Mouse (Mus musculus) midbrain, embryonic 16.5 days (tissue): ENCODE measurements at regions not wholly inside any gene's neighbourhood (a gene's known extent, or its start where the extent isn't known, plus 50 kb on each side); places are given as distances from the start of the nearest gene placed in this dataset.
A peak's percentile ranks its signal among the peaks of the same experiment; 100 is the strongest.

Source experiments
- ATAC-seq: fragments of 200-750 bp; cut with Nextera tagmentation; 2 replicates; pipeline ENCODE4 v1.8.0; 2017; ENCODE audit warnings: moderate TSS enrichment
- H3K27ac ChIP-seq: fragments of 300-500 bp; sonication (generic); 2 replicates; pipeline ENCODE4 v1.5.1; 2014; ENCODE audit warnings: mild to moderate bottlenecking, low read length, mixed read lengths
- H3K27me3 ChIP-seq: fragments of 300-500 bp; sonication (generic); 2 replicates; pipeline ENCODE4 v1.6.1; 2014; ENCODE audit warnings: low read depth, low read length, mixed read lengths; ENCODE audit not compliant: control insufficient read depth, insufficient read depth
- H3K36me3 ChIP-seq: fragments of 300-500 bp; sonication (generic); 2 replicates; pipeline ENCODE4 v1.6.1; 2014; ENCODE audit warnings: mild to moderate bottlenecking, low read length, moderate library complexity, mixed read lengths; ENCODE audit not compliant: control insufficient read depth, insufficient read depth
- H3K4me1 ChIP-seq: fragments of 300-500 bp; sonication (generic); 2 replicates; pipeline ENCODE4 v1.6.1; 2014; ENCODE audit warnings: mild to moderate bottlenecking, low read length, mixed read lengths; ENCODE audit not compliant: control insufficient read depth, insufficient read depth
- H3K4me2 ChIP-seq: fragments of 300-500 bp; sonication (generic); 2 replicates; pipeline ENCODE4 v1.6.1; 2014; ENCODE audit warnings: mild to moderate bottlenecking, low read length, mixed read lengths
- H3K4me3 ChIP-seq: fragments of 300-500 bp; sonication (generic); 2 replicates; pipeline ENCODE4 v1.5.1; 2014; ENCODE audit warnings: low read depth, mild to moderate bottlenecking, low read length, moderate library complexity, mixed read lengths
- H3K9ac ChIP-seq: fragments of 300-500 bp; sonication (generic); 2 replicates; pipeline ENCODE4 v1.6.1; 2014; ENCODE audit warnings: low read depth, low read length, mixed read lengths
- H3K9me3 ChIP-seq: fragments of 300-500 bp; sonication (generic); replicated peaks from 2 replicates; pipeline ENCODE4 v1.6.1; 2014; ENCODE audit warnings: mild to moderate bottlenecking, low read length, mixed read lengths; ENCODE audit not compliant: control insufficient read depth, poor library complexity, severe bottlenecking
- WGBS: fragments of 180-500 bp; shearing (Covaris S2); extraction: QIAGEN DNeasy Blood & Tissue Kit; methylation state at CpG from one replicate; pipeline ENCODE4 v1.1.7; 2014; 5-methylcytosine and 5-hydroxymethylcytosine counted together

- no peak overlapping the region for H3K27ac ChIP-seq
- H3K4me3 ChIP-seq = no peak overlapping the region
- H3K4me1 ChIP-seq = peaks cover 10% of the 10 kb centered on the region
- no peak for ATAC-seq
- WGBS = 16% methylated on average over 5 of the region's 7 CpGs
- H3K36me3 ChIP-seq = no peaks in the 10 kb centered on the region
- H3K27me3 ChIP-seq = peaks cover 82% of the 10 kb centered on the region
- no peaks in the 10 kb centered on the region for H3K9me3 ChIP-seq
- H3K4me2 ChIP-seq = no peak overlapping the region
- no peak overlapping the region for H3K9ac ChIP-seq
These were observed 141.3 kb downstream of the Nkx6-1 start for GRCm38 (mm10) chr5:101523490-101523889.

GRCm38 (mm10) chr5:101520935-101521655, 143.7 kb downstream of the Nkx6-1 start:
- no peaks in the 10 kb centered on the region for H3K36me3 ChIP-seq
- H3K9me3 ChIP-seq = no peaks in the 10 kb centered on the region
- no peak overlapping the region for H3K4me2 ChIP-seq
- 7% methylated on average over 9 of the region's 9 CpGs for WGBS
- no peak overlapping the region for H3K27ac ChIP-seq
- peak; percentile 32; the same call in 1 of the 2 replicates for ATAC-seq
- H3K27me3 ChIP-seq = peaks cover 74% of the 10 kb centered on the region
- peaks cover 10% of the 10 kb centered on the region for H3K4me1 ChIP-seq
- no peak overlapping the region for H3K4me3 ChIP-seq
- no peak overlapping the region for H3K9ac ChIP-seq

- Histone ChIP-seq H3K36me3 (no peaks in the 10 kb centered on the region), H3K4me2 (no peak overlapping the region), H3K9me3 (no peaks in the 10 kb centered on the region), H3K9ac (no peak overlapping the region), H3K4me3 (no peak overlapping the region), H3K27ac (no peak overlapping the region), H3K27me3 (peaks cover 70% of the 10 kb centered on the region), H3K4me1 (peaks cover 8% of the 10 kb centered on the region)
- WGBS = 9% methylated on average over 14 of the region's 14 CpGs
- no peak for ATAC-seq
These were observed 145.8 kb downstream of the Nkx6-1 start for GRCm38 (mm10) chr5:101518791-101519547.

- peaks cover 4% of the 10 kb centered on the region; the same call in 1 of the 2 replicates for H3K27me3 ChIP-seq
- ATAC-seq = no peak
- no peaks in the 10 kb centered on the region for H3K9me3 ChIP-seq
- no peak overlapping the region for H3K27ac ChIP-seq
- H3K36me3 ChIP-seq = no peaks in the 10 kb centered on the region
- H3K4me1 ChIP-seq = no peaks in the 10 kb centered on the region
- 88% methylated on average over 14 of the region's 14 CpGs for WGBS
- H3K9ac ChIP-seq = no peak overlapping the region
- H3K4me3 ChIP-seq = no peak overlapping the region
- H3K4me2 ChIP-seq = no peak overlapping the region
These were observed 167.1 kb downstream of the Nkx6-1 start for GRCm38 (mm10) chr5:101497698-101498048.

DNA sequence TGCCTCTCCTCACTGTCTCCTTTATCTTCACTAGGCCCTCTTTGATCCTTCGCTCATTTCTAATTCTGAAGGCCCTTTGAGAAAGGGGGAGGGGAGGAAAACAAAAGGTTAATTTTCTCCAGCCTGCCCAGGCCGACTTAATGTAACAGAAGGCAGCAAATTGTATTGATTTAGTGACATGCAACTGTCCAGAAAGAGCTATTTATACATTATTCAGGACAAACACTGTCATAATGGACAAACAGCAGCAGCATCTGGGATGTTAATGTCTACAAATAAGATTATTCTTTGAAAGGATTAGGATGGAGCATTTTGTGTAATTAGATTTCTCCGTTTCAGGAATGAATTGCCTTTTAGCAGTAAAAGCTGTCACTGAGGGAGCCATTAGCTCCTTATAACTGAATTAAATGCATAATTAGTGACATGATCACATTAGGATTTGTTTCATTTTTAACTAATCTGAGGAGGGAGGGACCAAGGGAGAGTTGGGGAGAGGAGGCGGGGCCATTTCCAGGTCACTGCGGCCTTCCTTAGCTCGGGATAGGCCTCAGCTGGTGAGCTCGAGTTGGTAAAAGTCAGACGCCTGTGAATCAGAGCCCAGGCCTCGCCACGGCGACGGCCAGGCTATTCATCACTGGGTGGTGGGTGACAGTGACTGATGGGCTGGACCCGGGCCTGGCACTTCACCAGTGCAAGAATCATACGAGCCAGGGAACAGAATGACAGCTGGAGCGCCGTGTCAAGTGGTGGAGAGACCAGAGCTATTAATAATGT, 167.7 kb downstream of the Nkx6-1 start:
- no peak overlapping the region for H3K27ac ChIP-seq
- 47% methylated on average over 16 of the region's 16 CpGs for WGBS
- H3K4me3 ChIP-seq = no peak overlapping the region
- H3K4me1 ChIP-seq = no peaks in the 10 kb centered on the region
- no peak for ATAC-seq
- H3K9ac ChIP-seq = no peak overlapping the region
- H3K27me3 ChIP-seq = peaks cover 6% of the 10 kb centered on the region; the same call in 1 of the 2 replicates
- no peak overlapping the region for H3K4me2 ChIP-seq
- H3K36me3 ChIP-seq = no peaks in the 10 kb centered on the region
- no peaks in the 10 kb centered on the region for H3K9me3 ChIP-seq

- ATAC-seq = no peak
- Histone ChIP-seq H3K4me1 (no peaks in the 10 kb centered on the region), H3K4me2 (no peak overlapping the region), H3K36me3 (no peaks in the 10 kb centered on the region), H3K4me3 (no peak overlapping the region), H3K27ac (no peak overlapping the region), H3K27me3 (peaks cover 10% of the 10 kb centered on the region), H3K9me3 (no peaks in the 10 kb centered on the region), H3K9ac (no peak overlapping the region)
- 97% methylated on average over 9 of the region's 9 CpGs for WGBS
These were observed 168.6 kb downstream of the Nkx6-1 start for GRCm38 (mm10) chr5:101496161-101496560.

DNA sequence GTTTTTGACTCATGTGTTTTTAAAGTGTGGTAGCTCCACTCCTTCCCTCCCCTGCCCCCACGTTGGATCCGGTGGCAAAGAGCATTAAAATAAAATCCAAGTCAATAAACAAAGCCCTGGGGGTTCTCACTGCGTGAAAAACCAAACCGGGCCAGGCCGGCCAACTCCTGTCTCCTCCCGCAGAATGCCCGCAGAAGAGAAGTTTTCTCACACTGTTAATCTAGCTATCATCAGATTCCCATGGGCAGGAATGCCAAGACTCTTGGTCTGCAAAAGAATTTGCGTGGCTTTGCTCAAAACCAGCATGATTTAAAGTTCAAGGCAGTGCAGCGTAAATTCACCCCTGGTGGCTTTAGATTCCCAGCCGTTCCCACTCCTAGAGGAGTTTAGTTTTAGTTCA, 219.0 kb downstream of the Nkx6-1 start:
- no peaks in the 10 kb centered on the region for H3K36me3 ChIP-seq
- no peak overlapping the region for H3K4me3 ChIP-seq
- no peak overlapping the region for H3K4me2 ChIP-seq
- no peaks in the 10 kb centered on the region for H3K9me3 ChIP-seq
- no peak overlapping the region for H3K27ac ChIP-seq
- WGBS = 39% methylated on average over 10 of the region's 10 CpGs
- no peak overlapping the region for H3K9ac ChIP-seq
- H3K4me1 ChIP-seq = no peaks in the 10 kb centered on the region
- ATAC-seq = no peak
- peaks cover 2% of the 10 kb centered on the region; the same call in 1 of the 2 replicates for H3K27me3 ChIP-seq

- H3K4me1 ChIP-seq = no peaks in the 10 kb centered on the region
- no peak overlapping the region for H3K27ac ChIP-seq
- no peaks in the 10 kb centered on the region for H3K9me3 ChIP-seq
- peaks cover 2% of the 10 kb centered on the region; the same call in 1 of the 2 replicates for H3K27me3 ChIP-seq
- 66% methylated on average over 1 of the region's 1 CpGs for WGBS
- no peak for ATAC-seq
- no peak overlapping the region for H3K4me2 ChIP-seq
- no peak overlapping the region for H3K9ac ChIP-seq
- no peak overlapping the region for H3K4me3 ChIP-seq
- no peaks in the 10 kb centered on the region for H3K36me3 ChIP-seq
These were observed 223.0 kb downstream of the Nkx6-1 start for GRCm38 (mm10) chr5:101441782-101442181.
